Mouse (Mus musculus): ENCODE measurements at regions not wholly inside any gene's neighbourhood (a gene's known extent, or its start where the extent isn't known, plus 50 kb on each side); places are given as distances from the start of the nearest gene placed in this dataset.

DNA sequence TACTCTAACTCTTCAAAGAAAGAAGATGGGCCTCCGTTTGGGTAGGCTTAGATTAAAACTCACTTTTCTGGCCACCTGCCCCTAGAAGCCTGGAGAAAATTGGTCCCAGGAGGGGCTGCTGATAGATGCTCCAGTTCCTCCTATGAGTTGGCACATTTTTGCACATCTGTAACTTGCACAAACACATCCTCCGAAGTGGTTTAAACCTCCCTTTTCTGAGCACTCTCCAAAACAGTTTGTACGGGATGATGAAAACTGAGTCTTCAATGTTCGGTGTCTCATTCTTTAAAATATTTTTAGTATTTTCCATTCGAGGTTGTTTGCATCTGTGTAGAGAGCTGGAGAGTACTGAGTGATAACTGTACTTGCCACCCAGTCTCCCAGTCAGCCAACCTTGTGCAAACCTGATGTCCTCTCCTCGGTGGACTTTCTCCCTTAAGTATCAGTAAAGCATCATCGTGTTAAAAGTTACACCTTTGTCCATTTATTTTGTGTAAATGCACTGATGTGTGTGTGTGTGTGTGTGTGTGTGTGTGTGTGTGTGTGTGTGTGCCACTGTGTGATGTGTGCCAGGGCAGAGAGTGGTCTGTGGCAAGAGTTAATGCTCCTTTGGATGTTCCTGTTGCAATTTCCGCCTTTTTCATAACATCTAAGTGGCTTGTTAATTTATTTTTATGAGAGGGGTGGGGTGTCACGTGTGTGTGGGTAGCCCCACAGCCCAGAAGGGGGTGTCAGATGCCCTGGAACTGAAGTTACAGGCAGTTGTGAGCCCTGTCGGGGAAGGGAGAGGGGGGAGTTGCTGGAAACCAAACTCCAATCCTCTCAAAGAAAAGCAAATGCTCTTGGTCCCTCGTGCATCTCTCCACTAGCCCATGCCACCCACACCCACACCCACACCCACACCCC, 51.8 kb upstream of the Hnrnpa3 start:
- DNase-seq: no peak

DNA sequence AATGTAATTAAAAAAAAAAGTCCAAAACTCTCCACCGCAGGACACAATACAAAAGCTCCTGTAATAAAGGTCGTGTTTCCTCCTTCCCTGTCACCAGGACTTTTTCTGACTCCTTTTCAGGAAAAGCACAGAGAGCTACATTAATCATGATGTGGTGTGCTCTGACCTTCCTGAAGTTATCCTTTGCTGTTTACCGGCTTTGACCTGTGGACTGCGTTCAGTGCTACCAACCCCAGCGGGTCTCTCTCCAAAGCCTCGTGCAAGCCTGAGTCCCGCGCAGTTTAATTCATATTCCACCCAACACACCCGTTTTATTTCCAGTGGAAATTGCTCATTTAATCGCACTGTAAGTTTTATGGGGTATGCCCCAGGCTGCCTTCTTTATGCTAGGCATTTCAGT, 51.1 kb upstream of the Hnrnpa3 start:
- no peak for DNase-seq

DNA sequence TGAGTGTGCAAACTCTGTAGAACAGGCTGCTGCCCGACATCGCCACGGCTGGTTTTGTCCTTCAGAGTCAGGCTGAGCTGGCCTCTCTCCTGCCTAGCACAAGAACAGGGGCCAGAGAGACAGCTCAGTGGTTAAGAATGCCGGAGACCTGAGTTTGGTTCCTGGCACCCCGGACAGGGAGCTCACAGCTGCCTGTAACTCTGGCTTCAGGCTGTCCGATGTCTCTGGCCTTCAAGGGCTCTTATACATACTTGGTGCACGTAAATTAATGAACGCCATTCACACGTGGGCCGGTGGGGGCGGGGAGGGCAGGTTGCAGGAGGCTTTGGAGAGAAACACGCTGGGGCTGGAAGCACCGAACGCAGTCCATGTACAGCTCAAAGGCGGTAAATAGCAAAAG, 50.6 kb upstream of the Hnrnpa3 start:
- DNase-seq: no peak

- no peak for DNase-seq
These were observed 49.7 kb upstream of the Hnrnpa3 start for GRCm38 (mm10) chr2:75609150-75609946.
